Mouse (Mus musculus) intestine, postnatal 0 days (tissue): Measurements from ENCODE around the gene Paip2b. TPM values are rescaled to one million over a fixed set of nuclear protein-coding genes. Genes with fewer than 3 reads are reported as not detected.

ENCODE experiments used
- ATAC-seq: fragments of 200-750 bp; cut with Nextera tagmentation; 2 replicates; pipeline ENCODE4 v1.8.0; 2017; ENCODE audit warnings: mild to moderate bottlenecking, moderate TSS enrichment, moderate library complexity
- H3K27ac ChIP-seq: fragments of 300-500 bp; sonication (generic); 2 replicates; pipeline ENCODE4 v1.5.1; 2014; ENCODE audit warnings: mild to moderate bottlenecking, low read depth, low read length, moderate library complexity
- H3K27me3 ChIP-seq: fragments of 300-500 bp; sonication (generic); replicated peaks from 2 replicates; pipeline ENCODE4 v1.6.1; 2014; ENCODE audit warnings: low read length, mixed read lengths; ENCODE audit not compliant: control insufficient read depth, insufficient read depth
- H3K36me3 ChIP-seq: fragments of 300-500 bp; sonication (generic); 2 replicates; pipeline ENCODE4 v1.6.1; 2014; ENCODE audit warnings: mild to moderate bottlenecking, moderate library complexity; ENCODE audit not compliant: control insufficient read depth, insufficient read depth
- H3K4me1 ChIP-seq: fragments of 300-500 bp; sonication (generic); replicated peaks from 2 replicates; pipeline ENCODE4 v1.6.1; 2014; ENCODE audit warnings: antibody characterized with exemption, low read length, mixed read lengths; ENCODE audit not compliant: control insufficient read depth, insufficient read depth
- H3K4me2 ChIP-seq: fragments of 300-500 bp; sonication (generic); replicated peaks from 2 replicates; pipeline ENCODE4 v1.6.1; 2014; ENCODE audit warnings: low read depth, mild to moderate bottlenecking, moderate library complexity
- H3K4me3 ChIP-seq: fragments of 300-500 bp; sonication (generic); 2 replicates; pipeline ENCODE4 v1.5.1; 2014; ENCODE audit warnings: low read depth, low read length
- H3K9ac ChIP-seq: fragments of 300-500 bp; sonication (generic); 2 replicates; pipeline ENCODE4 v1.6.1; 2014; ENCODE audit warnings: mild to moderate bottlenecking, low read depth, low read length
- H3K9me3 ChIP-seq: fragments of 300-500 bp; sonication (generic); 2 replicates; pipeline ENCODE4 v1.6.1; 2016; ENCODE audit warnings: mixed run types; ENCODE audit not compliant: control insufficient read depth
- CTCF ChIP-seq: sonication (generic); IDR thresholded peaks from 2 replicates; pipeline ENCODE4 v1.5.1; 2016; ENCODE audit warnings: low read depth, mild to moderate bottlenecking, control low read depth, antibody characterized with exemption, moderate library complexity
- WGBS: fragments of 180-500 bp; shearing (Covaris S2); extraction: QIAGEN DNeasy Blood & Tissue Kit; methylation state at CpG from one replicate; pipeline ENCODE4 v1.1.7; 2014; 5-methylcytosine and 5-hydroxymethylcytosine counted together
- polyA plus RNA-seq: library from polyadenylated mRNA; unstranded; fragments of >200 nt; fragmentation: Nextera tagmentation; extraction: Ambion mirVana; gene quantifications from 2 replicates; pipeline ENCODE4 v1.2.1, GENCODE M21; 2015

Paip2b gene
- polyA plus RNA-seq, result 5.6 and 6.0 TPM in 2 replicates

- peak within 1 kb of the TSS; percentile 75 for H3K27ac ChIP-seq
- peak within 1 kb of the TSS; percentile 69 for H3K9ac ChIP-seq
- peak within 1 kb of the TSS; percentile 64 for H3K4me3 ChIP-seq
- 0 out of 2 replicates have a peak, but pooled peaks cover 4% of the 10 kb centered on the region for H3K4me1 ChIP-seq
- WGBS, result under 1% methylated on average over 31 of the region's 37 CpGs
- H3K9me3 ChIP-seq, result no peaks in the 10 kb centered on the region
- H3K36me3 ChIP-seq, result peaks cover 4% of the 10 kb centered on the region; the same call in 1 of the 2 replicates
- peak; percentile 59 for TF ChIP-seq CTCF
- ATAC-seq, result peak; percentile 98
- peak within 1 kb of the TSS; percentile 87 for H3K4me2 ChIP-seq
- no peaks in the 10 kb centered on the region for H3K27me3 ChIP-seq
Observed at GRCm38 (mm10) chr6:83831606-83832123, at the start of gene Paip2b. Gene Paip2b, minus strand, starts transcription at chr6:83831741.

GRCm38 (mm10) chr6:83879815-83880214, 48.3 kb upstream of the Paip2b start:
- 3% methylated on average over 4 of the region's 4 CpGs for WGBS
- ATAC-seq, result no peak

GRCm38 (mm10) chr6:83867598-83868585, 36.4 kb upstream of the Paip2b start:
- WGBS, result 2% methylated on average over 19 of the region's 19 CpGs
- no peaks in the 10 kb centered on the region for H3K4me1 ChIP-seq
- no peak for ATAC-seq
- 0 out of 2 replicates have a peak overlapping the region, but pooled peaks have one; percentile 18 for H3K9ac ChIP-seq
- TF ChIP-seq CTCF, result 0 out of 2 replicates have a peak, but pooled peaks have one; percentile 3
- no peaks in the 10 kb centered on the region for H3K36me3 ChIP-seq
- no peaks in the 10 kb centered on the region for H3K27me3 ChIP-seq
- H3K27ac ChIP-seq, result no peak overlapping the region
- no peaks in the 10 kb centered on the region for H3K9me3 ChIP-seq
- H3K4me2 ChIP-seq, result peak overlapping the region; percentile 99
- H3K4me3 ChIP-seq, result peak overlapping the region; percentile 55

More at GRCm38 (mm10) chr6:83879815-83880214, 48.3 kb upstream of the Paip2b start:
- no peak overlapping the region for H3K4me3 ChIP-seq
- H3K27ac ChIP-seq, result no peak overlapping the region
- no peak overlapping the region for H3K9ac ChIP-seq
- H3K36me3 ChIP-seq, result no peaks in the 10 kb centered on the region
- H3K4me1 ChIP-seq, result no peaks in the 10 kb centered on the region
- H3K9me3 ChIP-seq, result no peaks in the 10 kb centered on the region
- H3K27me3 ChIP-seq, result no peaks in the 10 kb centered on the region
- TF ChIP-seq CTCF, result peak; percentile 78
- H3K4me2 ChIP-seq, result no peak overlapping the region; the same call in 1 of the 2 replicates

GRCm38 (mm10) chr6:83866954-83867597, 35.5 kb upstream of the Paip2b start, which contains the start of gene Zfp638:
Gene Zfp638, plus strand, starts transcription at chr6:83867109.
- under 1% methylated on average over 50 of the region's 50 CpGs for WGBS
- H3K9ac ChIP-seq, result 0 out of 2 replicates have a peak within 1 kb of the TSS, but pooled peaks have one; percentile 18
- no peaks in the 10 kb centered on the region for H3K27me3 ChIP-seq
- H3K36me3 ChIP-seq, result no peaks in the 10 kb centered on the region
- peak within 1 kb of the TSS; percentile 55 for H3K4me3 ChIP-seq
- H3K27ac ChIP-seq, result no peak within 1 kb of the TSS
- H3K9me3 ChIP-seq, result no peaks in the 10 kb centered on the region
- TF ChIP-seq CTCF, result no peak
- no peaks in the 10 kb centered on the region for H3K4me1 ChIP-seq
- peak within 1 kb of the TSS; percentile 99 for H3K4me2 ChIP-seq
- ATAC-seq, result peak; percentile 94

- no peaks in the 10 kb centered on the region for H3K9me3 ChIP-seq
- TF ChIP-seq CTCF, result no peak
- H3K27ac ChIP-seq, result no peak overlapping the region
- no peak overlapping the region for H3K4me3 ChIP-seq
- no peaks in the 10 kb centered on the region for H3K4me1 ChIP-seq
- no peak overlapping the region for H3K9ac ChIP-seq
- no peaks in the 10 kb centered on the region for H3K27me3 ChIP-seq
- WGBS, result 29% methylated on average over 4 of the region's 4 CpGs
- no peak for ATAC-seq
- H3K4me2 ChIP-seq, result peak overlapping the region; percentile 99
- no peaks in the 10 kb centered on the region for H3K36me3 ChIP-seq
Observed at GRCm38 (mm10) chr6:83866423-83866822, 34.9 kb upstream of the Paip2b start.
